Mouse (Mus musculus): Measurements from ENCODE around the gene Phldb1. TPM values are rescaled to one million over a fixed set of nuclear protein-coding genes. Genes with fewer than 3 reads are reported as not detected.

Phldb1 gene
- polyA plus RNA-seq, 1 experiment from 2014 or later = 2.2 TPM

DNA sequence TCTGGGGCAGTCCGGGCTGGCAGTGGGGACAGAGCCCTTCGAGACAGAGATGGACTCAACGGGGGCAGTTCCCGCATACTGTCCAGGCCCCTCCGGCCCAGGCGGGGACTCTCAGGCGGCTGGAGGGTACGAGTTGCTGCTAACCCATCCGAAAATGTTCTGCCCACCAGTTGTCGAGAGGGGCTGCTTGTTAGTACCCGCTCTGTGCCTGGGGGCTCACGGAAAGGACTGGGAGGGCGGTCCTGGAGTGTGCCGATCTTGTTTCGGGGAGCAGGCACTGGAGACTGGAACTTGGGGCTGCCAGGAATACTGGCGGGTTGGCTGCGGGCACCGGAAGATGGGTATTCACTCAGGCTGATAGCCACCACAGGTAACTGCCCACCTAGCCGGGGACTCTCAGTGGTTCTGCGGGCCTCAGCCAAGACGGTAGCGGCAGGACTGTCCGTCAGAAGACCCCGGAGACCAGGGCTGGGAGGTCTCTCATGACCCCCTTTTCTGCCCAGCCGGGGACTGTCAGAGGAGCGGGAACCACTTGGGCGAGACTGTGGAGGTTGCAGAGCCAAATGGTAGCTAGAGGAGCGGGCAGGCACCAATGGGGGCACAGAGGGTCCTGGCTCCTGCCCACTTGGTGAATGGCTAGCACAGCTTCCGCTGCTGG is 19.2 kb downstream of the Phldb1 start:
- 88% methylated on average over 29 of the region's 29 CpGs for WGBS (ENCODE audit: insufficient replicate concordance)
- H3K27me3 ChIP-seq (ENCODE audit: control insufficient read depth, insufficient read depth, low read depth, low read length) = no peaks in the 10 kb centered on the region; the same call in 1 of the 2 replicates
- peaks cover 12% of the 10 kb centered on the region for H3K4me1 ChIP-seq (ENCODE audit: control insufficient read depth, low read depth, low read length)
- H3K4me2 ChIP-seq (ENCODE audit: low read depth, low read length) = no peak overlapping the region
- no peak for ATAC-seq (ENCODE audit: low read depth)
- no peaks in the 10 kb centered on the region for H3K9me3 ChIP-seq (replicated peaks; ENCODE audit: control insufficient read depth, low read length)
- no peak overlapping the region for H3K4me3 ChIP-seq (ENCODE audit: low read depth, low read length)
- H3K9ac ChIP-seq (ENCODE audit: low read depth, low read length) = no peak overlapping the region
- no peaks in the 10 kb centered on the region for H3K36me3 ChIP-seq (ENCODE audit: control insufficient read depth, insufficient read depth)
- no peak overlapping the region for H3K27ac ChIP-seq (ENCODE audit: low read length)

- no peak overlapping the region for H3K4me3 ChIP-seq (ENCODE audit: low read depth, low read length)
- peaks cover 5% of the 10 kb centered on the region for H3K4me1 ChIP-seq (ENCODE audit: control insufficient read depth, low read depth, low read length)
- 87% methylated on average over 17 of the region's 17 CpGs for WGBS (ENCODE audit: insufficient replicate concordance)
- no peaks in the 10 kb centered on the region for H3K27me3 ChIP-seq (ENCODE audit: control insufficient read depth, insufficient read depth, low read depth, low read length)
- no peaks in the 10 kb centered on the region for H3K36me3 ChIP-seq (ENCODE audit: control insufficient read depth, insufficient read depth)
- H3K27ac ChIP-seq (ENCODE audit: low read length) = no peak overlapping the region
- H3K4me2 ChIP-seq (ENCODE audit: low read depth, low read length) = no peak overlapping the region
- H3K9me3 ChIP-seq (replicated peaks; ENCODE audit: control insufficient read depth, low read length) = no peaks in the 10 kb centered on the region
- no peak overlapping the region for H3K9ac ChIP-seq (ENCODE audit: low read depth, low read length)
- no peak for ATAC-seq (ENCODE audit: low read depth)
Observed at GRCm38 (mm10) chr9:44715109-44715508, 19.9 kb downstream of the Phldb1 start.

DNA sequence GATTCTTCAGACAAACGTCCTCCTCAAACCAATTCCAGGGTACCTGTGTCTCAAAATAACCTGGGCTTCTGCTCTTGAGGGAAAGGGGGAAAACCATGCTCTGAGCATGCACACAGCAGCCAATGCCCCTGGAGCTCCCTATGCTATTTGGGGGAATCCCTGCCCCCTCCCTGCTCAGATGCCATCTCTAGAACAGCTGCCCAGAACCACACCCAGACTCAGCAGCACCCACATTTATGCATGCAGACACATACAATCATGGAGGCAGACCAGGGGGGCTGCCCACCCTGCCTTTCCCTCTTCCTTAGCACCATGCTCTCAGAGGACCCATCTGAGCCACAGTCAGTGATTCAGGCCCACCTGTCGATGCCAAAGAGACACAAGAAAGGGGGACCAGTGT is 21.4 kb downstream of the Phldb1 start:
- peaks cover 5% of the 10 kb centered on the region for H3K4me1 ChIP-seq (ENCODE audit: control insufficient read depth, low read depth, low read length)
- no peak overlapping the region for H3K27ac ChIP-seq (ENCODE audit: low read length)
- no peak overlapping the region for H3K9ac ChIP-seq (ENCODE audit: low read depth, low read length)
- WGBS (ENCODE audit: insufficient replicate concordance) = 34% methylated on average over 2 of the region's 2 CpGs
- no peak for ATAC-seq (ENCODE audit: low read depth)
- H3K4me2 ChIP-seq (ENCODE audit: low read depth, low read length) = no peak overlapping the region
- no peaks in the 10 kb centered on the region for H3K27me3 ChIP-seq (ENCODE audit: control insufficient read depth, insufficient read depth, low read depth, low read length)
- H3K4me3 ChIP-seq (ENCODE audit: low read depth, low read length) = no peak overlapping the region
- H3K9me3 ChIP-seq (replicated peaks; ENCODE audit: control insufficient read depth, low read length) = no peaks in the 10 kb centered on the region
- no peaks in the 10 kb centered on the region for H3K36me3 ChIP-seq (ENCODE audit: control insufficient read depth, insufficient read depth)

DNA sequence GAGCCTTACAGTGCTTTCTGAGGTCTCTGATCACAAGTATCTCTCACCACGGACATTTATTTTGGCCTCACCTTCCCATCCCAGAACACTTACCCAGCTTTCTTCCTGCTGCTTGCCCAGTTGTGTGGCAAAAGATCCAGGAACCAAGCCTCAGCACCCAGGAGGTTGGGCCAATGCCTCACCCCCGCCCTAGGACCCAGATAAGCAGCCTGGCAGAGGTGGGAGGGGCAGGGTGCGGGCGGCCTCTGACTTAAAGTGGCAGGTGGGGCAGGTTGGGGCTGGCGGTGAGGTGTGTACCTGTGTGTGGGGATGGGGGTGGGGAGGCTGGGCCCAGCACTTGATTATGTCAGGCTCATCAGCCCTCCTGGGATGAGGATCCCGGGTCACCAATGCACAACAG is 21.9 kb downstream of the Phldb1 start:
- H3K27me3 ChIP-seq (ENCODE audit: control insufficient read depth, insufficient read depth, low read depth, low read length) = no peaks in the 10 kb centered on the region
- no peaks in the 10 kb centered on the region for H3K36me3 ChIP-seq (ENCODE audit: control insufficient read depth, insufficient read depth)
- no peak for ATAC-seq (ENCODE audit: low read depth)
- H3K9ac ChIP-seq (ENCODE audit: low read depth, low read length) = no peak overlapping the region
- H3K4me2 ChIP-seq (ENCODE audit: low read depth, low read length) = no peak overlapping the region
- 50% methylated on average over 6 of the region's 6 CpGs for WGBS (ENCODE audit: insufficient replicate concordance)
- no peak overlapping the region for H3K27ac ChIP-seq (ENCODE audit: low read length)
- no peak overlapping the region for H3K4me3 ChIP-seq (ENCODE audit: low read depth, low read length)
- H3K9me3 ChIP-seq (replicated peaks; ENCODE audit: control insufficient read depth, low read length) = no peaks in the 10 kb centered on the region
- peaks cover 7% of the 10 kb centered on the region for H3K4me1 ChIP-seq (ENCODE audit: control insufficient read depth, low read depth, low read length)

- Histone ChIP-seq H3K27ac (ENCODE audit: low read length) (no peak overlapping the region), H3K4me1 (ENCODE audit: control insufficient read depth, low read depth, low read length) (peaks cover 7% of the 10 kb centered on the region)
- WGBS (ENCODE audit: insufficient replicate concordance) = 71% methylated on average over 17 of the region's 17 CpGs
Observed at GRCm38 (mm10) chr9:44711602-44712001, 23.4 kb downstream of the Phldb1 start.

GRCm38 (mm10) chr9:44710213-44710612 is 24.8 kb downstream of the Phldb1 start:
- ATAC-seq (ENCODE audit: low read depth) = no peak
- Histone ChIP-seq H3K27ac (ENCODE audit: low read length) (no peak overlapping the region), H3K4me3 (ENCODE audit: low read depth, low read length) (no peak overlapping the region), H3K27me3 (ENCODE audit: control insufficient read depth, insufficient read depth, low read depth, low read length) (no peaks in the 10 kb centered on the region), H3K4me2 (ENCODE audit: low read depth, low read length) (no peak overlapping the region), H3K36me3 (ENCODE audit: control insufficient read depth, insufficient read depth) (no peaks in the 10 kb centered on the region), H3K9ac (ENCODE audit: low read depth, low read length) (no peak overlapping the region), H3K9me3 (replicated peaks; ENCODE audit: control insufficient read depth, low read length) (no peaks in the 10 kb centered on the region), H3K4me1 (ENCODE audit: control insufficient read depth, low read depth, low read length) (peaks cover 7% of the 10 kb centered on the region)
- WGBS (ENCODE audit: insufficient replicate concordance) = 61% methylated on average over 5 of the region's 5 CpGs

More at GRCm38 (mm10) chr9:44711602-44712001, 23.4 kb downstream of the Phldb1 start:
- Histone ChIP-seq H3K4me2 (ENCODE audit: low read depth, low read length) (no peak overlapping the region), H3K4me3 (ENCODE audit: low read depth, low read length) (no peak overlapping the region), H3K9ac (ENCODE audit: low read depth, low read length) (no peak overlapping the region), H3K27me3 (ENCODE audit: control insufficient read depth, insufficient read depth, low read depth, low read length) (no peaks in the 10 kb centered on the region), H3K9me3 (replicated peaks; ENCODE audit: control insufficient read depth, low read length) (no peaks in the 10 kb centered on the region), H3K36me3 (ENCODE audit: control insufficient read depth, insufficient read depth) (no peaks in the 10 kb centered on the region)
- no peak for ATAC-seq (ENCODE audit: low read depth)

GRCm38 (mm10) chr9:44709600-44709999 is 25.4 kb downstream of the Phldb1 start:
- WGBS (ENCODE audit: insufficient replicate concordance) = 30% methylated on average over 2 of the region's 2 CpGs
- no peak for ATAC-seq (ENCODE audit: low read depth)
- H3K9ac ChIP-seq (ENCODE audit: low read depth, low read length) = no peak overlapping the region
- no peak overlapping the region for H3K27ac ChIP-seq (ENCODE audit: low read length)
- H3K36me3 ChIP-seq (ENCODE audit: control insufficient read depth, insufficient read depth) = no peaks in the 10 kb centered on the region
- no peak overlapping the region for H3K4me2 ChIP-seq (ENCODE audit: low read depth, low read length)
- no peak overlapping the region for H3K4me3 ChIP-seq (ENCODE audit: low read depth, low read length)
- no peaks in the 10 kb centered on the region for H3K9me3 ChIP-seq (replicated peaks; ENCODE audit: control insufficient read depth, low read length)
- no peaks in the 10 kb centered on the region for H3K27me3 ChIP-seq (ENCODE audit: control insufficient read depth, insufficient read depth, low read depth, low read length)
- H3K4me1 ChIP-seq (ENCODE audit: control insufficient read depth, low read depth, low read length) = peaks cover 7% of the 10 kb centered on the region

- WGBS (ENCODE audit: insufficient replicate concordance) = 51% methylated on average over 6 of the region's 6 CpGs
- H3K27ac ChIP-seq (ENCODE audit: low read length) = no peak overlapping the region
- no peak for ATAC-seq (ENCODE audit: low read depth)
Observed at GRCm38 (mm10) chr9:44708925-44709324, 26.1 kb downstream of the Phldb1 start.

DNA sequence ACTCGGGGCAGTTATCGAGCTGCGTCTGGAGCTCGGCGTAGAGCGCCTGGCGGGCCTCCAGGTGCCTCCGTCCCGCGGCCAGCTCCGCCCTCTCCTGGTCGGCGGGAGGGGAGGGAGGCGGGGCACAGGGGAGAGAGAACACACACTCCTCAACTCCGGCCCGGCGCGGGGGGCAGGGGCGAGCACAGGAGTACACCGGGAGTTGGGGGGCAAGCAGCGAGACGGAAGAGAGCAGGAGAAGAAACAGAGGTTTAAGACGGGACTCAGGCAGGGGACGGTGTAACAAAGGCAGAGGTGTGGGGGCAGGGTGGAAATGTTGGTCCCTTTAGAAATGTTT is 26.6 kb downstream of the Phldb1 start:
- Histone ChIP-seq H3K9me3 (replicated peaks; ENCODE audit: control insufficient read depth, low read length) (no peaks in the 10 kb centered on the region), H3K4me2 (ENCODE audit: low read depth, low read length) (peak overlapping the region; percentile 56), H3K9ac (ENCODE audit: low read depth, low read length) (no peak overlapping the region), H3K27me3 (ENCODE audit: control insufficient read depth, insufficient read depth, low read depth, low read length) (no peaks in the 10 kb centered on the region), H3K36me3 (ENCODE audit: control insufficient read depth, insufficient read depth) (no peaks in the 10 kb centered on the region), H3K4me1 (ENCODE audit: control insufficient read depth, low read depth, low read length) (peaks cover 7% of the 10 kb centered on the region), H3K27ac (ENCODE audit: low read length) (no peak overlapping the region), H3K4me3 (ENCODE audit: low read depth, low read length) (peak overlapping the region; percentile 26)
- WGBS (ENCODE audit: insufficient replicate concordance) = 5% methylated on average over 23 of the region's 24 CpGs
- ATAC-seq (ENCODE audit: low read depth) = peak; percentile 74

More at GRCm38 (mm10) chr9:44708925-44709324, 26.1 kb downstream of the Phldb1 start:
- Histone ChIP-seq H3K4me3 (ENCODE audit: low read depth, low read length) (peak overlapping the region; percentile 26), H3K9ac (ENCODE audit: low read depth, low read length) (no peak overlapping the region), H3K36me3 (ENCODE audit: control insufficient read depth, insufficient read depth) (no peaks in the 10 kb centered on the region), H3K4me2 (ENCODE audit: low read depth, low read length) (peak overlapping the region; percentile 56), H3K4me1 (ENCODE audit: control insufficient read depth, low read depth, low read length) (peaks cover 7% of the 10 kb centered on the region), H3K9me3 (replicated peaks; ENCODE audit: control insufficient read depth, low read length) (no peaks in the 10 kb centered on the region), H3K27me3 (ENCODE audit: control insufficient read depth, insufficient read depth, low read depth, low read length) (no peaks in the 10 kb centered on the region)

Data from liver, embryonic 16.5 days (tissue).